Mouse (Mus musculus): ENCODE measurements around the gene Plod2.

Gene Plod2

DNA sequence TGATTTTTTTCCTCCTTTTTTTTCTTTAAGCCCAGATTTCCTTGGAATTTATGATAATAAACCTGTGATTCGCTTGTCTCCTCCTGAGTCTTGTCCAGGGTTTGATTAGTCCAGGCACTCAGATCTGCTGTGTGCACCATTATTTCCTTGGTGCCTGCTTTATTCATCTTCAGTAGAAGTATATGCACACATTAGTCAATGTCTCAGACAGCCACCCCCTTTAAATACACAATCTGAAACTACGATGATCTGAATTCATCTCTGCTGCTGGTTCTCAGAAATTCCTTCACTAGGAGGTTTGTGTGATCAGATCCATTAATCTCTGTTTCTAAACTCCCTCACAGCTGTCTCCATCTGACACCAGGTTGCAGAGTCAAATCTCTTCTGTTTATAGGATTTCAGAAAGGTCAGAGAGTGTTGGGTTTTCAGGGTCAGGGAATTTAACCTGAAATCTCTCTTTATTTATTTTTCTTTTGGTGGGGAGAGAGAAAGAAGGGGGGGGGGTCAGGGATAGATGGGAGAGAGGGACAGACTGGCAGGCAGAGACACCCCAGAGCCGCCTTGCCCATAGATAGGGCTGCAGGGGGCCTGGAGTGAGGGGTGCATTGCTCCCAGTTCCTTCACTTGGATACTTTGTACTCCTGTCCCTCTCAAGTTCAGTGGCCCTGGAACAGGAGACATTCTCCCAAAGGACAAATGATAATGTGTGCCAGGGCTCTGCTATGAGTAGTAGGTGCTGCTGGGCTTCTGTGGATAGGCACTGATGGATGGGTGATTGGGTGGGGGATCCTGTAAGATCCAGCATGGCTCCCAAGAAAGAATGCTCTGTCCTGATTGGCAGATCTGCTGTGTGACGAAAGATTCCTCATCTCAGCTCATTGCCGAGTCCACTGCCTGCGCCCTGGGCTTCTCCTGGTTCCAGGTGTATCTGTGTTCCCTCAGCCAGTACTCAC, 13.3 kb downstream of the Plod2 start:
- DNase-seq: no peak

DNA sequence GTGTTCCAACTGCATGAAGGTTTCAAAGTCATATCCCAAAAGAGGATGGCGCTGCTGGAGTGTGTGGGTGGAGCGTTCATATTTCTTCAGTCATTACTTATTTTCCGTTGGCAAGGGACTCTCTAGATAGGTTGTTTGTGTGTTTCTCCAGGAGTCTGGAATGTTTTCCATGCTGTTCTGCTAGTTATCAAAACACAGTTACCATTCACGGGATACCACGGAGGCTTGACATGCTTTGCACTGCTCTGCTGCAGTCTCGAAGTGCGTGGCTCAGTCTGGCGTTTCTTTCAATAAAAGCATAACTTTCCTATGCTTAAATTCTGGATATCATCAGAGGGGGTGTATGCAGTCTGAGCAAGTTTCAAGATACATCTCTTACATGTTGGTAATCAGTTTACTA, 17.7 kb downstream of the Plod2 start:
- no peak for DNase-seq

DNA sequence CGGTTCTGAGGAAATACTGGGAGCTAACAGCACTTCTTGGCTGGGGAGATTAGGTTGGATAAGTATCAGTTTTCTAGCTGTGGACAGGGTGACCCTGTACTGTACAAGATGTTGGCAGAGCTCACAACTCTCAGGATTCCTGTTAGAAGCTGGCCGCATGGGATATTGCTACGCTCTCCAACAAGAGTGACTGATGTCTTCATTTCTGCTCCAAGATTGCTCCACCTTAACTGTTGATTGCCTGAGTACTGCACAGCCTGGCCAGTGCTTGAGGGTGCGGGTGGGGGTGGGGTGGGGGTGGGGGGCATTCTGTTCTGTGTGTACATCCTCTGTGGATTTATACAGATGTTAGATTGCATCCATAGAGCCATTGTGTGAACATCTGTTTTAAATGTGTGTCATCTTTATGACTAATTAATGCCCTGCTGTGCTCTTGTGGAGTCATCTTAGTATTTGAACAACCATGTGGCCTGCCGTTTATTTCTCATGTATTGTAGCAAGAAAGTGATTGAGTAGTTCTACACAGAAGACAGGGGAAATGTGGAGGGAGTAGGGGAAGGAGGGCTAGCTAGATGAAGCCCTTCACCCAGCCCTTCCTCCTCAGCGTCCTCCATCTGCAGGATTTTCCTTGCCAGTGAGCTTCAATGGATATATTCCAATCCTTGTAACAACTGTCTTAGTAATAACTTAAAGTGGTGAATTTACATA, 19.0 kb downstream of the Plod2 start:
- DNase-seq: no peak

DNA sequence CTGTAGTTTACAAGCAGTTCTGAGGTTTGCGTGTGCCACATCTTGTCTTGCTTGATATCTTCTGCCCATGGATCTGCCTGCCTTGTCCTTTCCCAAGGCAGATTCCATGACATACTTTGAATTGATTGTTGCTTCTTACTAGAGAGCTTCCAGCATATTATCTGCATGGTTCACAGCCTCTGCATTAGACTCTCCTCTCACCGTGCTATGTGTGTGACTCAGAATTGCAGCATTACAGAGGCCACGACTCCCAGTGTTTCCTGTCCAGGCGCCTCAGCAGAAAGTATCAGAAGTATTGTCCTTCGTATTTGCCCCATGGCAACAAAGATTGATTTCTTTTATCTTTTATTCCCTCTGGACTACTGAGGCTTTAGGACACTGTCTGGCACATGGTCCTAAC, 20.4 kb downstream of the Plod2 start:
- no peak for DNase-seq

DNA sequence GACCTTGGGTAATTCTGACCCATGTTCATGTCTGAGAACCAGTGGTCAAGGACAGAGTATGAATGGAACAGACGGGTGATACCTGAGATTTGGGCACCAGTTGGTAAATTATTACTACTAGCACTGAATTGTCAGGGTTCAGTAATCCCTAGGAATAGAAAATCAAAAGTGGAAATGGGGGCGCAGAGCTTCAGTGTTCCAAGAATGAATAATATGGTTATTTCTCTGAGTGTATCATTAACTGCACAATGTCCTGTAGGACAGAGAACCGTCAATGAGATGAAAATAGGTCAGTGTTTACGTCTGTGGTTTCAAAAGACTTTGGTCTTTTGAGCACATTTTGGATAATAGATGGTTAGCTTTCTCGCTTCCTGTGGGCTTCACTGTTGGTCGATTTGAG, 21.3 kb downstream of the Plod2 start:
- no peak for DNase-seq

DNA sequence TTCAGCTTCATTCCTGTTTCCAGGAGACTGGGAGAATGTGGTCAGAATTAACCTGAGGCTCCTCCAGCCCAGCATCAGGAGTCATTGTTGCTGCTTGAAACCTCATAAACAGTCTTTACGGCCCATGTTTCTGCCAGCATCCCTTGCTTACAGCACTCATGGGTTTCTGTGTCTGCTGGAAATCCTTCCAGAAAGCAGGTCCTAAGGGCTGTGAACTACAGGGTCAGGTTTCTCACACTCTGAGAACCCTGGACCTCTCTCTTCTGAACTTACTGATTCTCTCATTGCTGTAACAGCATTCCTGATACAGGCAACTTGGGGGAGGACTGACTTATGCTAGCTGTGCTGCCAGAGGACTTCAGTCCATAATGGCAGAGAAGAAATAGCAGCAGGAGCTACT, 22.4 kb downstream of the Plod2 start:
- DNase-seq: no peak

DNA sequence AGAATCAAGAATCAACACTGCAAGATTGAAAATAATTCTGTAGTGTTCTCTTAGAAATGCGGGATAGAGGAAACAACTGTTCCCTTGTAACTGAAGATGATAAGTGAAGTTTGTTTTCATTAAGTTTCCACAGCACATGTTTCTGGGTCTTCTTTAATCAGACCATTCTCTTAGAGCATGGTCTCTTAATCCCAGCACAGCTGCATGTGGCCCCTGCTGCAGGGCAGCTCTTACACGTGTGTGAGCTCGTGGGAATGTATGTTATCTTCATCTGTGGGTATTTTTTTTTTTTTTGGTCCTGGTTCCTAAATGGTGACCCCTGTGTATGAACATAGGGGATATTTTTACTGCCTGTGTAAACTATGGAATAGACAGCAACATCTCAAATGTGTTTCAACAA, 24.2 kb downstream of the Plod2 start:
- DNase-seq: no peak

DNA sequence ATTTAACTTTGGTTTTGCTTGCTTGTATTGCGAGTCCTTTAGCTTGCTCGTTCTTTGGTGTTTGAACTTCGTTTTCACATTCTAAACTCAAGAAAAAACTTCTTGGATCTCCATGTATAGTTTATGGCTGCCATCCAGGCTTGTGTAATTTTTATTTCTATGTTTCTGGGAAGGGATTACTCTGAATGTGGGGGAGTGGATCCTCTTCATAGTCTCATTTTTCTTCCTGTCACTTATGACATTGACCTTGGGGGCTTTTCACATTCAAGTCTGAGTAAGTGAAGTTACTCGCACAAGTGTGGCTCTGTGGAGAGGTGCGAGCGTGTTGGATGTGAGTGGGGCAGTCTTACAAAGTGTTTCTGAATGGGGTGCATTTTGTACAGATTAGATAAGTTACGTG, 25.5 kb downstream of the Plod2 start:
- no peak for DNase-seq

DNA sequence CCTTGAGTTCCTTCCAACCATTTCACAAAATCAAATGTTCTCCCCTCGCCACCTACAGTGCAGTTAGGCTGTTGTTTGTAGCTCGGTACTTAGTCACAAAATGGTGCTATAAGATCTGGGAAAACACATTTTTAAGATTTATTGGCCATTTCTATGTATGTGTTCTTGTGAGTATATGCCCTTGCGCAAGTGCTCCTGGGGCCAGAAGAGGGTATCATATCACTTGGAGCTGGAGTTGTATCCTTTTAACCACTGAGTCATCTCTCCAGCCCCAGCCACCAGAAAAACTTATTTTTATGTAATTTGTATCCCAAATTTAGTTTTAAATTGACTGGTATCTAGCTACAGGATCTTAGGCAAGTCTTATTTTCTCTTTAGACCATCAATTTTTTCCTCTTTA, 26.8 kb downstream of the Plod2 start:
- no peak for DNase-seq

DNA sequence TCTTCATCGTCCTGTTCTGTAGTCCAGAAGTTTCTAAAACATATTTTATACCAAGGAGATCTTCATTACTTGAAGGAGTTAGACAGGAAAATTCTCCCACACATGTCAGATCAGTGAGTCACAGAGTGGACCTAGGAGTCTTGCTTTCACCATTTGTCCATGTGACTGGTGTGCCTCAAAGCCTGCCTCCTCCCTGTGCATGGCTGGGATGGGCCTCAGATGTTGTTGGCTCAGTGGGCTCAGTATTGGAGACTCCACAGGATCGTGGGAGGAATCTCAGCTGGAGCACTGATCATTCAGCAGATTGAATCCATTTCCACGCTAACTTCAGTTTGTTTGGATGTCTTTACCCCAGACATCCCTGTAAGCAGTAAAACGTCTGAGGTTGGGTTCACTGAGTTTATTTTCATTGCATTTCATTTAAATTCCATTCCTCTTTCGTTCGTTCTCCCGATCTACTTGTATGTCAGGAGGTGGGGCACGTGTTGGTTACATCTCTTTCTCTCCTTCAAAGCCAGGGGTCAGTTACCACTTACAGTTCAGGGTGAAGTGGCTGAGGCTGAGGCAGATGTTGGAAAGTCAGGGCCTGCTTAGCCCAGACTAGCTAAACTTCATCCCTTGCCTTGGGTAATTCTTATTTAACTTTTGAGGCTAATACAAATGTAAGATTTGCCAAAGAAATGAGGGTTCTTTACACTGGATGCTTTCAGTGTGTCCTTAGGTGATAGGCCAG, 30.5 kb downstream of the Plod2 start:
- no peak for DNase-seq

DNA sequence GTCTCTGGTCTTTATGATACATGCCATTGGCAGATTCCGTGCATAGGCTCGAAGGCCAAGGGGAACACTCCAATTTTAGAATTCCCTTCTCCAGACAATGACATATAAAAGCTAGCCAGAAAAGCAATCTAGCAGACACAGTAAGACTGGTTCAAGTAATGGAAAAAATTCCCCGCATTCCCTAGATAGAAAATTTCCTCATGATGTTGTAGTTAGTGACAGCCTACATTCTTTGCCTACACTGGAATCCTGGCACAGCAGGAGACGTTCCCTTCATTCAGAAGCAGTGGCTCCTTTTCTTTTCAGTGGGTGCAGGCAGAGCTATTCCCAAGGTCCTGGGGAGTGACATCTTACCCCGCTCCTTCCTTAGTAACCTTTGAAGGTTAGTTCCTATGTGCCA, 41.9 kb downstream of the Plod2 start:
- no peak for DNase-seq

DNA sequence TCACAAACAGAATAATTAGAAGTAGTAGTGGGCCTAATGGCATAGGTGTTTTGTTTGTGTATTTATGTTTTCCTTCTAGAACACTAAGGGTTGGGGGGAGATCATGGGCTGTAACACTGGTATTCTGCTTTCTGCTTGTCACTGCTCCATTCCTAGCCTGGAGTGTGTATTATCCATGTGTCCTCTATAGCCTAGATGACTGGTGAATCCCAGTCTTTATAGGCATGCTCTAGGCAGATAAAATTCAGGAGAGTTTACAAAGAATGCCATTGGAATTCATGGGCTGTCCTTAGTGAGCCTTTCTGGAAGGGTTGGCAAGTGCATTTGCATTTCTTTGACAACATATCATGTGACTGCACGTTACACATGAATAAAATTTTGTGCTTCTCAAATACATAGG, 44.0 kb downstream of the Plod2 start:
- no peak for DNase-seq

DNA sequence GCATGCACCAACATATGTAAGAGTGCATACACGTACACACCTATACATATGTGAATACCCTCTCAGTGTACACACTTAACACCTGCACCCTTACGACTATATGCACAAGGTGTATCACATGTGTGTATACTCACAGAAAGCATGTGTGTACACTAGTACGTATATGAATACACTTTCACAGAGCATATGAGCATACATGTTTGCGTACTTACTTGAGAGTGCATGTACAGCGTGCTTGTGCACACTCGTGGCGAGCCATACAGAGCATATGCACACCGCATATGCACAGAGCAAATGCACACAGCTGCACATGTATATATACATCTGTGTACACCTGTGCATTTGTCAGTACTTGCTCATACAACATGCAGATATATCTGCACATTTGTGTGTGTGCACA, 45.4 kb downstream of the Plod2 start:
- DNase-seq: no peak

DNA sequence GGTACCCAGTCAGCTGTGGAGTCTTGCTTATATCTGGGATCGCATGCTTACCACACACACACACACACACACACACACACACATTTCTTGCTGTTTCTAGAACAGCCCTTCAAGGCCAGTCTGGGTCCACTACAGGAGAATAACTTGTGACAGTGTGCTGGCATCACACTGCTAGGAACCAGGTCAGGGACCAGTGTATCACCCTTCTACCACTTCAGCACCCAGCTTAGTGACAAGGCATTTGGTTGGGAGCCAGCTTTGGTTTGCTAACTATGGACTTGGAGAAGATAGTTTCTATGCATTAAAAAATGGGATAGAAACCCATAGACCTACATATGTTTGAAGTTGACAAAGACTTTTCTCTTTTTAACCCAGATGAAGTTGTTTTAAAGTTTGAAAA, 46.2 kb downstream of the Plod2 start:
- DNase-seq: no peak

DNA sequence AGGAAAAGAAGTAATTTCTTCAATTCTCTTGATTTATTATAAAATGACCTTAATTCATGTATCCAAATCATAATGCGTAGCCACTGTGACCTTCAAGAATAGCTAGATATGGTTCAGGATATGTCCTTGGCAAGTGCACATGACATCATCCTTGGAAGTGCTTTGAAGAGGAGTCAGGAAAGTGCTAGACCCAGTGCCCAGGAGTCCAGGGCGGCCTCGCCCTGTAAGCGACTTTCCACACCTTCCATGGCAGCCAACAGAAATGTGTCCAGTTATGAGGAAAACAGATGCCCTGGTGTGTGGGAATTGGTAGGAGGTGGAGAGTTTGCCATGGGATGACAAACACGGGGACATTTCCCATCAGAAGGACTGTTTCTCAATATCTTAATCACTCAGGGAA, 47.0 kb downstream of the Plod2 start:
- no peak for DNase-seq

DNA sequence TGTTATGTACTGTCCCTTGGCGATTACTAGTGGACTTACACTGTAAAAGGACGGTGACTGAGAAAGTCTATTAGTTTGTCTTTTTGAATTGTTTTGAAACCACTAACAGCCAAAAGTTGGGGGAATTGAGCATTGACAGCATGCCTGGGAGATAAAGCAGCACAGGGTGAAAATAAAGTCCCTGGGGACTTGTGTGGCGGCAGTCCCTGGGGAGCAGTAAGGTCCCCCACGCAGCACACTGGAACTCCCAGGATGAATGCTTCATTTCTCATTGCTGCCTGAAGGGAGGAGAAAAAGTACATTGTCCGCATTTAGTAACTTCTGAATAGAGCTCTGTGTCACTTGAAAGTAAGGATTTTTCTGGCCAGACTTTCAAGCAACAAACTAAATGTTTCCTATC, 49.5 kb downstream of the Plod2 start:
- DNase-seq: no peak

DNA sequence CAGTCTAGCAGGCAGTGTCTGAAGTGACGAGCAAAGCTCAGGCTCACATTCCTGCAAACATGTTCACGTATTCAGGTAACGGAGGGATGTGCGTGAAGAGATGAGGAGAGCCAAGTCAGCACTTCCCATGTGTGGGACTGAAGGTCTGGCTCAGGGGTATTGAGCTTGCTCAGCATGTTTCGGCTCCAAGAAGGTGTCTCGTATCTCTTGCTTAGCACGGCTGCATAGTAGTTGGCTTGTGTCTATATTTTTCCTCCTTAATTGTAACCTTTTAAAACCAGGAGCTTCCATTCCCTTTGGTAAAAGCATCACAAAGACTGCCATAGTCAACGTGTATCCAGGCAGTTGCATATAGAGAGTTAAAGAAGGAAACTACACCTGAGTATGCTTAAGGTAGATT, 50.7 kb downstream of the Plod2 start:
- no peak for DNase-seq

DNA sequence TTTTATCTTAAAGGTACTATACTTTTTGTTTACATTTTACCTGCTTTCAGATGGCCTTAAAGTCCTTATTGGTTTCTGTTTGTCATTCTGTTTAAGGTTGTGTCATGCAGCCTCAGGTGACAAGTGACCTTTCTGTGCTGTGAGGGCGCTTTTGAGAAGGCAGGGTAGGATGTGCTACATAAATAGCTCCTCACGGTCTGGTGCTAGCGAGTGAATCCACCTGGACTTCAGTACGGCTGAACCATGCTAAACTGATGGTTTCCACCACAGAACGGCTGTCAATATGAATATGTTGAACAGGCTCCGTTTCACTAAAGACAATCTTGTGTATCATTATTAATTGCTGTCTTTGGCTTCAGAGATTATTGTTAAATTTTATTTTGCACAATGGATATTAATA, 52.5 kb downstream of the Plod2 start:
- DNase-seq: no peak

DNA sequence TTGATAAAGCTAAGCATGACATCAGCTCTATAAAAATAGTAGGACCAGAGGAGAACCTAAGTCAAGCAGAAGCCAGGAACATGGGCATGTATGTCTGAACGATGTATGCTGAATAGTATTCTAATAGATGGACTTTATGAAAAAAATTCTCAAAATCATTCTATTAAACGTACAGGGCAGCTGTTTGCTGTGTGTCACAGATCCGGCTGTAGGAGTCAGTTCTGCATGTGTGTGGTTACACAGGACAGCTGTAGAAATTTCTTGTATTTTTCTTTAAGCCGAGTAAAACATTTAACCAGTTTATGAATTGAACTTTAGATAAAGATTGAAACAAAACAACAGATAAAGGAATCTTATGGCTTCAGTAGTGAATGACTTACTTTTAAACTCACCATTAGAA, 53.3 kb downstream of the Plod2 start:
- DNase-seq: no peak

DNA sequence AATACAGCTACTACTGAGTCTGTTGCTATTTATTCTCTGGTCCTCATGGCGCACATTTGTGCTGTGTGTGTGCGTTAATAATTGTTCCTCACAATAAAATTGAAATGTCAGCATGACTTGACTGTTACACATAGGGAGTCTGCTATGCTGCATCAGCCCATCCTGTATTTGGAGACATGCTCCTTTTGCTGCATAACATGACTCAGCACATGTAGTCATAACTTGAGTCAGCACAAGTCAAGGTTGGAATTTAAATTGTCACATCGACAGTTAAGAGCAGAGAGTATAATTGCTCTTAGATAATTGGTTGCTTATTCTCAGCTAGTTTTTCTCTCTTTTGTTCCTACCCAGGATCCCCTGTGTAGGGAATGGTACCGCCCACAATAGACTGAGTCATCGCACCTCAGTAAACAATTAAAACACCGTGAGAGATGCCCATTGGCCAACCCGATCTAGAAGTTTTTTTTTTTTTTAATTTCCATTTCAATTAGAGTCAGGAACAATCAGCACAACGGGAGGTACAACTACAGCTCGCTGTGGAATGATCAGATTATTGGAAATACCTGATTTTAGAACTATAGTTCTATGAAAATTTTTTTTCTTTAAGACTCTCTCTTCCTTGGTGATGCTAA, 55.0 kb downstream of the Plod2 start:
- DNase-seq: no peak

DNA sequence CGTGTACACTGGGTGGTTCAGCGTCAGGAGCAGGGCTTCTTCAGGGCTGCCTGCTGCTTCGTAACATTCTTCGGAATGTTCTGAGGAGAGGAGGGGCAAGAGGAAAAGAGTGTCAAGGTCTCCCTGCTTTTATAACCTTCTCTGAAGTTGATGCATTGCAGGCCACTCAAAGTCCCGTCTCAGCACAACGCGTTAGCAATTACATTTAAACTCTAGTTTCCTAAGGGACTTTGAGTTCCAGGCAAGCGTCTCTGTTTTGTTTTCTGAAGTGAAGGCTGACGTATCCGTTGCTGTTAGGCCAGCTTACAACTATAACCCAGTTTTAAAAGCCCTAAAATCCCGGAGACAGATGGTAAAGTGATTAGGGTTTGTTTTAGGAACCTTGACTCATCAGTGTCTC, 55.8 kb downstream of the Plod2 start:
- no peak for DNase-seq

DNA sequence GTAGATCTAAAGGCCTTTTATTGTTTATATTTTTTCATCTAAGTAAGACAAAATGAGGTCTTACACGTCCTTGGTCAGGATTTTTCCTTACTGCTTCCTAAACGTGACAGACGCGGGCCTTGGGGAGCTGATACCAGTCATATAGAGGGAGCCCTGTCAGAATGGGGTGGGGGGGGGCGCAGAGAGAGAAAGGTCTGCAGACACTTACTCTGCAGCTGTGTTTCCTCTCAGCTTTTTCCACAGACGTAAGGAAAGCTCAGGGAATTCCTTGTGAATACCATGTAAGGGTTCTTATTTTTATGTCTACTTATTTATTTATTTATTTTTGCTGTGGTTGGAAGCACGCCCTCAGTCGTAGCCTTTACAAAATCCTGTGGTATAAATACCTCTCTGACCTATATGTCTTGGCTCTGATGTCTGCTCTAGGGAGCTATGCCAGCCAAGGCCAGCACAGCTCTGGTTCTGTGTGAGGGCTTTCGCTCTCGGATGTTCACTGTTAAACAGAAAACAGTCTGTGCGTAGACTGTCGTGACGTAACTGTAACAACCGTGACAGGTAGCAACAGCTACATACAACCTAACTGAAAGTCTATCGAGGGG, 58.0 kb downstream of the Plod2 start:
- no peak for DNase-seq

DNA sequence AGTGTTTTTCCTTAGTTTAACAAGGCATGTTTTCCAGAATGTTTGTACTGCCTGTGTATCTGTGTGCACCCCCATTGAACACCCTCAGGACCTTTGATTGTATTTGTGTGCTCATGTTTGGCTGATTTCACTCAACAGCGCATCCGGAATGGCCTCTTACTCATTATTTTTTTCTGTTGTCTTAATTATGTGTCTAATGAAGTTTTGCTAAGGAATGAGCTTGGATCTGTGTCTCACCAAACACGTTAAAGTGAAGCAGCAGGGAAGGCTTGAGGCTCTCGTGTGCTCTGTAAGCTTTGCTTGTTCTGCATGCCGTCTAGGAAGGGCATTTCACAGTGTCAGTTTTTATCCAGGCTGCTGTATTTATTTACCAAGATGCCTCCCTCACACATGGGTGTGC, 59.5 kb downstream of the Plod2 start:
- no peak for DNase-seq
